Mouse (Mus musculus): ENCODE results near the gene Btnl4. TPM values are rescaled to one million over a fixed set of nuclear protein-coding genes. Genes with fewer than 3 reads are reported as not detected.

The Btnl4 gene
- polyA plus RNA-seq, 1 experiment from 2014 or later, result not detected

DNA sequence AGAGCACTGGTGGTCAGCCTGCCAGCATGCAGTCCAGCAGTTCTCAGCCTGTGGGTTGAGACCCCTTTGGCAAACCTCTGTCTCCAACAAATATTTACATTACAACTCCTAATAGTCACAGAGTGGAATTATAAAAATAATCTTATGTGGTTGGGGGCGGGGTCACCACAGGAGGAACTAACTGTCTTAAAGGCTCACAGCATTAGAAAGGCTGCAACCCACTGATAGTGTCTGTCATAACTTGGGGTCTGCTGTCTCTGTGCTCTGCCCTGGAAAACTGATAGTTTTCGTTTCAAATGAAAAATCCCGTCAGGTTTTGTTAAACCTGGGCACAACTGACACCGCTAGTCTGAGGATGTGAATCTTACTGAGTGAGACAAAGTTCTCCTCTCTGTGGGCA, 19.4 kb downstream of the Btnl4 start:
- Histone ChIP-seq H3K36me3 (ENCODE audit: control insufficient read depth, insufficient read depth, low read length) (no peaks in the 10 kb centered on the region), H3K4me3 (ENCODE audit: low read depth, low read length) (no peak overlapping the region), H3K4me1 (replicated peaks; ENCODE audit: control insufficient read depth, insufficient read depth, low read length) (no peaks in the 10 kb centered on the region), H3K27ac (ENCODE audit: low read depth, low read length) (no peak overlapping the region), H3K9ac (ENCODE audit: low read depth, low read length) (no peak overlapping the region), H3K27me3 (ENCODE audit: control insufficient read depth, insufficient read depth, low read length) (no peaks in the 10 kb centered on the region), H3K4me2 (replicated peaks; ENCODE audit: low read depth, low read length) (no peak overlapping the region), H3K9me3 (ENCODE audit: control insufficient read depth, low read length) (no peaks in the 10 kb centered on the region)
- 82% methylated on average over 4 of the region's 4 CpGs for WGBS
- ATAC-seq (ENCODE audit: low FRiP score) (no peak), DNase-seq (ENCODE audit: low spot score) (no peak)

- no peak for DNase-seq (ENCODE audit: low spot score)
- WGBS, result 59% methylated on average over 6 of the region's 6 CpGs
- H3K36me3 ChIP-seq (ENCODE audit: control insufficient read depth, insufficient read depth, low read length), result no peaks in the 10 kb centered on the region
Measured at GRCm38 (mm10) chr17:34448473-34449041, 28.6 kb downstream of the Btnl4 start.

GRCm38 (mm10) chr17:34441990-34442389, 35.1 kb downstream of the Btnl4 start:
- no peaks in the 10 kb centered on the region for H3K4me1 ChIP-seq (replicated peaks; ENCODE audit: control insufficient read depth, insufficient read depth, low read length)
- ATAC-seq (ENCODE audit: low FRiP score), result no peak
- no peak overlapping the region for H3K4me3 ChIP-seq (ENCODE audit: low read depth, low read length)
- no peaks in the 10 kb centered on the region for H3K27me3 ChIP-seq (ENCODE audit: control insufficient read depth, insufficient read depth, low read length)
- H3K27ac ChIP-seq (ENCODE audit: low read depth, low read length), result no peak overlapping the region
- H3K36me3 ChIP-seq (ENCODE audit: control insufficient read depth, insufficient read depth, low read length), result no peaks in the 10 kb centered on the region
- no peak overlapping the region for H3K9ac ChIP-seq (ENCODE audit: low read depth, low read length)
- 85% methylated on average over 6 of the region's 7 CpGs for WGBS
- DNase-seq (ENCODE audit: low spot score), result no peak
- H3K9me3 ChIP-seq (ENCODE audit: control insufficient read depth, low read length), result no peaks in the 10 kb centered on the region
- no peak overlapping the region for H3K4me2 ChIP-seq (replicated peaks; ENCODE audit: low read depth, low read length)

More at GRCm38 (mm10) chr17:34448473-34449041, 28.6 kb downstream of the Btnl4 start:
- Histone ChIP-seq H3K27me3 (ENCODE audit: control insufficient read depth, insufficient read depth, low read length) (no peaks in the 10 kb centered on the region), H3K9me3 (ENCODE audit: control insufficient read depth, low read length) (no peaks in the 10 kb centered on the region), H3K4me2 (replicated peaks; ENCODE audit: low read depth, low read length) (no peak overlapping the region), H3K4me3 (ENCODE audit: low read depth, low read length) (no peak overlapping the region), H3K27ac (ENCODE audit: low read depth, low read length) (no peak overlapping the region), H3K9ac (ENCODE audit: low read depth, low read length) (no peak overlapping the region), H3K4me1 (replicated peaks; ENCODE audit: control insufficient read depth, insufficient read depth, low read length) (no peaks in the 10 kb centered on the region)
- no peak for ATAC-seq (ENCODE audit: low FRiP score)

- H3K27me3 ChIP-seq (ENCODE audit: control insufficient read depth, insufficient read depth, low read length), result no peaks in the 10 kb centered on the region
- no peak overlapping the region for H3K9ac ChIP-seq (ENCODE audit: low read depth, low read length)
- H3K9me3 ChIP-seq (ENCODE audit: control insufficient read depth, low read length), result no peaks in the 10 kb centered on the region
- ATAC-seq (ENCODE audit: low FRiP score) (no peak), DNase-seq (ENCODE audit: low spot score) (peak; percentile 29)
- 61% methylated on average over 3 of the region's 3 CpGs for WGBS
- H3K36me3 ChIP-seq (ENCODE audit: control insufficient read depth, insufficient read depth, low read length), result no peaks in the 10 kb centered on the region
- H3K27ac ChIP-seq (ENCODE audit: low read depth, low read length), result no peak overlapping the region
- no peak overlapping the region for H3K4me2 ChIP-seq (replicated peaks; ENCODE audit: low read depth, low read length)
- no peak overlapping the region for H3K4me3 ChIP-seq (ENCODE audit: low read depth, low read length)
- no peaks in the 10 kb centered on the region for H3K4me1 ChIP-seq (replicated peaks; ENCODE audit: control insufficient read depth, insufficient read depth, low read length)
Measured at GRCm38 (mm10) chr17:34439795-34440194, 37.3 kb downstream of the Btnl4 start.

DNA sequence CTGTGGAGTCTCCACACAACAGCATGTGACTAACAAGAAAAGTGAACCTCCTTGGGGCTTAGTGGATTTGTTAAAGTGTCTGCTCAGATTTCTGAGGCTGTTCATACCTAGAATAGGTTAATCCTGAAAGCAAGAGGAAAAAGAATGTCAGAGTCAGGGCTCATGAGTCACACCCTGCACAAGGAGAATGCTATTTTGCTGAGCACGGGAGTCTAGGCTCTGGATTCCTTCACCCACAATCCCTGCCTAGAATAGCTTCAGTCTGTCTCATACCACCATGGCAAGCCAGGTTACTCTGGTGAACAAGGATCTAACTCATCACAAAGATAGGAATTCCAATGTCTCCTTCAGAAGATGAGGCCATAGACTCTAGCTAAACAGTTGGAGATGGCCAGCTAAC, 38.5 kb downstream of the Btnl4 start:
- H3K4me3 ChIP-seq (ENCODE audit: low read depth, low read length), result no peak overlapping the region
- no peaks in the 10 kb centered on the region for H3K4me1 ChIP-seq (replicated peaks; ENCODE audit: control insufficient read depth, insufficient read depth, low read length)
- DNase-seq (ENCODE audit: low spot score) (no peak), ATAC-seq (ENCODE audit: low FRiP score) (no peak)
- no peak overlapping the region for H3K4me2 ChIP-seq (replicated peaks; ENCODE audit: low read depth, low read length)
- no peak overlapping the region for H3K9ac ChIP-seq (ENCODE audit: low read depth, low read length)
- H3K27me3 ChIP-seq (ENCODE audit: control insufficient read depth, insufficient read depth, low read length), result no peaks in the 10 kb centered on the region
- 64% methylated on average over 1 of the region's 1 CpGs for WGBS
- H3K27ac ChIP-seq (ENCODE audit: low read depth, low read length), result no peak overlapping the region
- no peaks in the 10 kb centered on the region for H3K9me3 ChIP-seq (ENCODE audit: control insufficient read depth, low read length)
- H3K36me3 ChIP-seq (ENCODE audit: control insufficient read depth, insufficient read depth, low read length), result no peaks in the 10 kb centered on the region

DNA sequence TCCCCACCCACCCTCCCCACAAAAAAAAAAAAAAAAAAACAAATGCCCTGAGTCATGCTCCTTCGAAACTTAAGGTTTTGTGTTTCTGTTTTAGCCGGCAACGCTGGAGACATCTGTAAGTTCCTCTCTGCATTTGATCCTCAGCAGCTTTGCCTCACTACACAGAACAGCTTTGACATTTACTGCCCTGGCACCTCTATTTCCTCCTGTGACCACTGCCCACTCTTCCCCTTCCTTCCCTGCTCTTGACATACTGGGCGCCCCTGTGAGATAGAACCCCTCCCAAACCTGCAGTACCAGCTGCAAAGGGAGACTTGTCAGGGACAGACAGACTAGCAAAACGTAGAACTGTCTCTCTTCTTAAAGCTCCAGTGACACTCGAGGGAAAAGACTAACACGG, 39.5 kb downstream of the Btnl4 start:
- no peak overlapping the region for H3K4me2 ChIP-seq (replicated peaks; ENCODE audit: low read depth, low read length)
- H3K27me3 ChIP-seq (ENCODE audit: control insufficient read depth, insufficient read depth, low read length), result no peaks in the 10 kb centered on the region
- H3K36me3 ChIP-seq (ENCODE audit: control insufficient read depth, insufficient read depth, low read length), result no peaks in the 10 kb centered on the region
- no peak overlapping the region for H3K4me3 ChIP-seq (ENCODE audit: low read depth, low read length)
- H3K9me3 ChIP-seq (ENCODE audit: control insufficient read depth, low read length), result no peaks in the 10 kb centered on the region
- H3K27ac ChIP-seq (ENCODE audit: low read depth, low read length), result no peak overlapping the region
- DNase-seq (ENCODE audit: low spot score) (no peak), ATAC-seq (ENCODE audit: low FRiP score) (no peak)
- no peak overlapping the region for H3K9ac ChIP-seq (ENCODE audit: low read depth, low read length)
- no peaks in the 10 kb centered on the region for H3K4me1 ChIP-seq (replicated peaks; ENCODE audit: control insufficient read depth, insufficient read depth, low read length)
- WGBS, result 70% methylated on average over 7 of the region's 7 CpGs

DNA sequence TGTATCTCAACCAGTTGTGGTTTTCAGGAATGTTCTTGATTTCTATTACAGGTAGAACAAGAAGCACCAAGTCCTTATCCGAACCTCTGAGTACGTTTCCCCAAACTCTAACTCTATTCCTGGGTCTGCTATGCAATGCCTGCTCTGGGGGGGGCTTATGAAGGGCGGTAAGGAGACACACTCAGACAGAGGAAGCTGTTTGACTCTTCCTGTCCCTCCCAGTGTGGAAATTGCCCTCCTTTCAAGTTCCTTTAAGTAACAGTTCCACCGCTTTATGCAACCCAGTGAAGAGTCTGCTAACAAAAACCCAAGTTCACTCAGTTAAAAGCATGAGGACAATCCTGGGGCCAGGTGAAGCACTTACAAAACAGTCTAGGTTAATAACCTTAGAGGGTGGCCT, 40.0 kb downstream of the Btnl4 start:
- no peak for ATAC-seq (ENCODE audit: low FRiP score)
- H3K4me2 ChIP-seq (replicated peaks; ENCODE audit: low read depth, low read length), result no peak overlapping the region
- no peaks in the 10 kb centered on the region for H3K4me1 ChIP-seq (replicated peaks; ENCODE audit: control insufficient read depth, insufficient read depth, low read length)
- H3K36me3 ChIP-seq (ENCODE audit: control insufficient read depth, insufficient read depth, low read length), result no peaks in the 10 kb centered on the region
- H3K9me3 ChIP-seq (ENCODE audit: control insufficient read depth, low read length), result no peaks in the 10 kb centered on the region
- no peaks in the 10 kb centered on the region for H3K27me3 ChIP-seq (ENCODE audit: control insufficient read depth, insufficient read depth, low read length)
- H3K4me3 ChIP-seq (ENCODE audit: low read depth, low read length), result no peak overlapping the region
- no peak for DNase-seq (ENCODE audit: low spot score)
- WGBS, result 72% methylated on average over 4 of the region's 4 CpGs
- no peak overlapping the region for H3K9ac ChIP-seq (ENCODE audit: low read depth, low read length)
- no peak overlapping the region for H3K27ac ChIP-seq (ENCODE audit: low read depth, low read length)

GRCm38 (mm10) chr17:34427597-34427996, 49.5 kb downstream of the Btnl4 start:
- ATAC-seq (ENCODE audit: low FRiP score) (no peak), DNase-seq (ENCODE audit: low spot score) (no peak)
- no peaks in the 10 kb centered on the region for H3K4me1 ChIP-seq (replicated peaks; ENCODE audit: control insufficient read depth, insufficient read depth, low read length)
- no peaks in the 10 kb centered on the region for H3K27me3 ChIP-seq (ENCODE audit: control insufficient read depth, insufficient read depth, low read length)
- H3K9ac ChIP-seq (ENCODE audit: low read depth, low read length), result no peak overlapping the region
- H3K36me3 ChIP-seq (ENCODE audit: control insufficient read depth, insufficient read depth, low read length), result no peaks in the 10 kb centered on the region
- H3K4me2 ChIP-seq (replicated peaks; ENCODE audit: low read depth, low read length), result no peak overlapping the region
- H3K27ac ChIP-seq (ENCODE audit: low read depth, low read length), result no peak overlapping the region
- no peaks in the 10 kb centered on the region for H3K9me3 ChIP-seq (ENCODE audit: control insufficient read depth, low read length)
- no peak overlapping the region for H3K4me3 ChIP-seq (ENCODE audit: low read depth, low read length)

- H3K36me3 ChIP-seq (ENCODE audit: control insufficient read depth, insufficient read depth, low read length), result no peaks in the 10 kb centered on the region
- H3K27ac ChIP-seq (ENCODE audit: low read depth, low read length), result no peak overlapping the region
- H3K9me3 ChIP-seq (ENCODE audit: control insufficient read depth, low read length), result no peaks in the 10 kb centered on the region
- ATAC-seq (ENCODE audit: low FRiP score) (no peak), DNase-seq (ENCODE audit: low spot score) (no peak)
- H3K27me3 ChIP-seq (ENCODE audit: control insufficient read depth, insufficient read depth, low read length), result no peaks in the 10 kb centered on the region
- H3K4me2 ChIP-seq (replicated peaks; ENCODE audit: low read depth, low read length), result no peak overlapping the region
- WGBS, result 79% methylated on average over 7 of the region's 7 CpGs
- no peaks in the 10 kb centered on the region for H3K4me1 ChIP-seq (replicated peaks; ENCODE audit: control insufficient read depth, insufficient read depth, low read length)
- no peak overlapping the region for H3K9ac ChIP-seq (ENCODE audit: low read depth, low read length)
- H3K4me3 ChIP-seq (ENCODE audit: low read depth, low read length), result no peak overlapping the region
Measured at GRCm38 (mm10) chr17:34420014-34420413, 57.1 kb downstream of the Btnl4 start.
